Mouse (Mus musculus): ENCODE measurements around the gene Rfx4.
A peak's percentile ranks its signal among the peaks of the same experiment; 100 is the strongest.

Gene Rfx4

GRCm38 (mm10) chr10:84755786-84756203, at the start of gene Rfx4:
TSS of gene Rfx4 (plus strand) at chr10:84756062.
- DNase-seq (ENCODE audit: low read depth, low spot score): no peak

- no peak for DNase-seq (ENCODE audit: low read depth, low spot score)
Measured at GRCm38 (mm10) chr10:84706543-84706942, 49.3 kb upstream of the Rfx4 start.

- DNase-seq (ENCODE audit: low read depth, low spot score): no peak
Measured at GRCm38 (mm10) chr10:84707226-84707625, 48.6 kb upstream of the Rfx4 start.

GRCm38 (mm10) chr10:84707752-84708530, 47.9 kb upstream of the Rfx4 start:
- peak; percentile 33 for DNase-seq (ENCODE audit: low read depth, low spot score)

GRCm38 (mm10) chr10:84710192-84710591, 45.7 kb upstream of the Rfx4 start:
- no peak for DNase-seq (ENCODE audit: low read depth, low spot score)

- DNase-seq (ENCODE audit: low read depth, low spot score): no peak
Measured at GRCm38 (mm10) chr10:84710827-84711226, 45.0 kb upstream of the Rfx4 start.

GRCm38 (mm10) chr10:84711479-84711878, 44.4 kb upstream of the Rfx4 start:
- no peak for DNase-seq (ENCODE audit: low read depth, low spot score)

- DNase-seq (ENCODE audit: low read depth, low spot score): no peak
Measured at GRCm38 (mm10) chr10:84711940-84712339, 43.9 kb upstream of the Rfx4 start.

GRCm38 (mm10) chr10:84712532-84712931, 43.3 kb upstream of the Rfx4 start:
- no peak for DNase-seq (ENCODE audit: low read depth, low spot score)

GRCm38 (mm10) chr10:84713043-84713442, 42.8 kb upstream of the Rfx4 start:
- DNase-seq (ENCODE audit: low read depth, low spot score): no peak

GRCm38 (mm10) chr10:84715639-84716038, 40.2 kb upstream of the Rfx4 start:
- DNase-seq (ENCODE audit: low read depth, low spot score): no peak

- no peak for DNase-seq (ENCODE audit: low read depth, low spot score)
Measured at GRCm38 (mm10) chr10:84716581-84716980, 39.3 kb upstream of the Rfx4 start.

- DNase-seq (ENCODE audit: low read depth, low spot score): no peak
Measured at GRCm38 (mm10) chr10:84722711-84723110, 33.2 kb upstream of the Rfx4 start.

GRCm38 (mm10) chr10:84727005-84727404, 28.9 kb upstream of the Rfx4 start:
- no peak for DNase-seq (ENCODE audit: low read depth, low spot score)

GRCm38 (mm10) chr10:84727760-84728159, 28.1 kb upstream of the Rfx4 start:
- no peak for DNase-seq (ENCODE audit: low read depth, low spot score)

GRCm38 (mm10) chr10:84730078-84730477, 25.8 kb upstream of the Rfx4 start:
- DNase-seq (ENCODE audit: low read depth, low spot score): no peak

GRCm38 (mm10) chr10:84730956-84731355, 24.9 kb upstream of the Rfx4 start:
- DNase-seq (ENCODE audit: low read depth, low spot score): no peak

GRCm38 (mm10) chr10:84733511-84733910, 22.4 kb upstream of the Rfx4 start:
- no peak for DNase-seq (ENCODE audit: low read depth, low spot score)

GRCm38 (mm10) chr10:84754851-84755785, 744 bp upstream of the Rfx4 start:
- no peak for DNase-seq (ENCODE audit: low read depth, low spot score)

- no peak for DNase-seq (ENCODE audit: low read depth, low spot score)
Measured at GRCm38 (mm10) chr10:84756435-84757095, 703 bp downstream of the Rfx4 start.

GRCm38 (mm10) chr10:84757426-84758199, 1.8 kb downstream of the Rfx4 start:
- no peak for DNase-seq (ENCODE audit: low read depth, low spot score)

- no peak for DNase-seq (ENCODE audit: low read depth, low spot score)
Measured at GRCm38 (mm10) chr10:84758200-84758468, 2.3 kb downstream of the Rfx4 start.
